Mouse (Mus musculus) forebrain, embryonic 15.5 days (tissue): Measurements from ENCODE around the gene Hgd. TPM values are rescaled to one million over a fixed set of nuclear protein-coding genes. Genes with fewer than 3 reads are reported as not detected.

Experiments used
- ATAC-seq: fragments of 200-750 bp; cut with Nextera tagmentation; replicated peaks from 2 replicates; pipeline ENCODE4 v1.8.0; 2017; ENCODE audit warnings: mild to moderate bottlenecking, moderate TSS enrichment, moderate library complexity
- H3K27ac ChIP-seq: fragments of 300-500 bp; sonication (generic); replicated peaks from 2 replicates; pipeline ENCODE4 v1.5.1; 2015; ENCODE audit warnings: mild to moderate bottlenecking, inconsistent platforms
- H3K27me3 ChIP-seq: fragments of 300-500 bp; sonication (generic); 2 replicates; pipeline ENCODE4 v1.6.1; 2015; ENCODE audit warnings: inconsistent platforms
- H3K36me3 ChIP-seq: fragments of 300-500 bp; sonication (generic); 2 replicates; pipeline ENCODE4 v1.6.1; 2015; ENCODE audit warnings: mild to moderate bottlenecking, inconsistent platforms
- H3K4me1 ChIP-seq: fragments of 300-500 bp; sonication (generic); 2 replicates; pipeline ENCODE4 v1.6.1; 2015; ENCODE audit warnings: inconsistent platforms
- H3K4me2 ChIP-seq: fragments of 300-500 bp; sonication (generic); replicated peaks from 2 replicates; pipeline ENCODE4 v1.6.1; 2015; ENCODE audit warnings: mild to moderate bottlenecking, inconsistent platforms
- H3K4me3 ChIP-seq: fragments of 300-500 bp; sonication (generic); 2 replicates; pipeline ENCODE4 v1.5.1; 2015; ENCODE audit warnings: mild to moderate bottlenecking, inconsistent platforms
- H3K9ac ChIP-seq: fragments of 300-500 bp; sonication (generic); replicated peaks from 2 replicates; pipeline ENCODE4 v1.6.1; 2015; ENCODE audit warnings: mild to moderate bottlenecking, inconsistent platforms
- H3K9me3 ChIP-seq: fragments of 300-500 bp; sonication (generic); 2 replicates; pipeline ENCODE4 v1.6.1; 2016; ENCODE audit warnings: inconsistent platforms
- WGBS: fragments of 180-500 bp; shearing (Covaris S2); methylation state at CpG from one replicate; pipeline ENCODE4 v1.1.7; 2015; ENCODE audit warnings: mixed read lengths; 5-methylcytosine and 5-hydroxymethylcytosine counted together
- polyA plus RNA-seq: library from polyadenylated mRNA; unstranded; fragments of >200 nt; fragmentation: Nextera tagmentation; extraction: Ambion mirVana; gene quantifications from 2 replicates; pipeline ENCODE4 v1.2.1, GENCODE M21; 2015

Hgd gene
- polyA plus RNA-seq, 1 experiment from 2014 or later = 0.24 TPM

DNA sequence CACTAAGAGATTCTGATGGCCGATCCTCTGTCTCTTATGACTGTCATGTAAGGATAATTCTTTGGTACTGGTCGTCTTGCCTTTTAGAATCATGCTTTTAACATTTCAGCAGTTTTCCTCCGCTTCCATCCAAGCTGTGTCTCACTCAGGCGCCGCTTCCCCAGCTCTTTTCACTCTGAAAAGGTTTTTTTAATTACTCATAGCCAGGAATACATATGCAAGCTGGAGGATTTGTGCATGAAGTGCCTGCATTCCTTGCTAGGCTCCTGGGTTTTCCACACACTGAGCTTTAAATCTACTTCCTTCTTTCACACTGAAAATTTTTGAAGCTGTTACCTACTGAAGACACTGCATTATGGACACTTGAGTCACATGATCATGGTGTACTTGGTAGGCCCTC lies 17.0 kb upstream of the Hgd start:
- no peak for ATAC-seq
- Histone ChIP-seq H3K9ac (no peak overlapping the region), H3K4me1 (peaks cover 18% of the 10 kb centered on the region), H3K27me3 (no peaks in the 10 kb centered on the region), H3K4me2 (no peak overlapping the region), H3K4me3 (no peak overlapping the region), H3K9me3 (no peaks in the 10 kb centered on the region), H3K27ac (no peak overlapping the region), H3K36me3 (peaks cover 6% of the 10 kb centered on the region)
- WGBS = 74% methylated on average over 5 of the region's 5 CpGs

DNA sequence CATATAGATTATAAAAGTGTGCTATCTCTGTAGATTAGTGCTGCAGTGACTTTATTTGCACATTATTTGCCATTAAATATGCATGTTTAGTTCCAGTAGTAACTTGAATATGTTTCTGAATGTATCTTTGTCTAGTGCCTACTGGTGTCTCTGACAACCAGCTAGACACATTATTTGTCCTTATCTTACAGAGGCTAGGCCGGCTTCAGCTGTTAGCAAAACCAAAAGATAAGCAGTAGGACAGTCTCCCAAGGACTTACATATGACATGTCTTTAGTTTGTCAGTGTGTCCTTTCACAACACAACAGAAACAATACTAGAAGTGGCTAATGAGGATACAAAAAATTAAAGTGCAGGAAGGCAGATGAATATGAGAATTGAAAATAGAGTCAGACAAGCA lies 14.8 kb upstream of the Hgd start:
- H3K9me3 ChIP-seq = no peaks in the 10 kb centered on the region
- H3K4me1 ChIP-seq = peaks cover 18% of the 10 kb centered on the region
- no peaks in the 10 kb centered on the region for H3K36me3 ChIP-seq
- no peaks in the 10 kb centered on the region for H3K27me3 ChIP-seq
- no peak for ATAC-seq
- H3K27ac ChIP-seq = peak overlapping the region; percentile 32; the same call in 1 of the 2 replicates
- H3K9ac ChIP-seq = no peak overlapping the region
- WGBS = 98% methylated on average over 1 of the region's 1 CpGs
- no peak overlapping the region for H3K4me3 ChIP-seq
- H3K4me2 ChIP-seq = no peak overlapping the region

DNA sequence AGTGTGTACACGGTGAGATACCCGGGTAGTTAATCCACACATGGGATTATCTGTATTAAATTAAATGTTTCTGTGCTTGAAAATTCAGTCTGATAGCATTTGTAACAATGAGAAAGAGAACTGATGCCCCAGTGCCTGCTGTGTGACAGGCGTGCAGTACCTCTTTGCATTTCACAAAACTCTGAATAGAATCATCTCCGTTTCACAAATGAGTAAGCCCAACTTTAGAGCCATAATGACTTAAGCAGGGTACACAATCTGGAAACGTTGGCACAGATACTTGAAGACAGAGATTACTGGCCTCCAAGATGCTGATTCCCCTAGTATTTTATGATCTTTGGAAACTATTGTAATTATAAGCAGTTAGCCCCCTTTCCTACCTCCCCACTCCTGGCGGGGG lies 13.8 kb upstream of the Hgd start:
- Histone ChIP-seq H3K27me3 (no peaks in the 10 kb centered on the region), H3K9me3 (no peaks in the 10 kb centered on the region), H3K4me3 (no peak overlapping the region), H3K4me1 (peaks cover 18% of the 10 kb centered on the region), H3K36me3 (no peaks in the 10 kb centered on the region), H3K27ac (peak overlapping the region; percentile 32), H3K9ac (no peak overlapping the region), H3K4me2 (no peak overlapping the region)
- WGBS = 61% methylated on average over 6 of the region's 6 CpGs
- no peak for ATAC-seq

GRCm38 (mm10) chr16:37567113-37568050 lies 12.6 kb upstream of the Hgd start:
- Histone ChIP-seq H3K9ac (no peak overlapping the region), H3K4me3 (no peak overlapping the region), H3K4me2 (no peak overlapping the region), H3K9me3 (no peaks in the 10 kb centered on the region), H3K36me3 (no peaks in the 10 kb centered on the region), H3K27me3 (no peaks in the 10 kb centered on the region), H3K4me1 (peaks cover 18% of the 10 kb centered on the region), H3K27ac (peak overlapping the region; percentile 13; the same call in 1 of the 2 replicates)
- ATAC-seq = no peak; the same call in none of the 2 replicates
- WGBS = 70% methylated on average over 12 of the region's 12 CpGs

DNA sequence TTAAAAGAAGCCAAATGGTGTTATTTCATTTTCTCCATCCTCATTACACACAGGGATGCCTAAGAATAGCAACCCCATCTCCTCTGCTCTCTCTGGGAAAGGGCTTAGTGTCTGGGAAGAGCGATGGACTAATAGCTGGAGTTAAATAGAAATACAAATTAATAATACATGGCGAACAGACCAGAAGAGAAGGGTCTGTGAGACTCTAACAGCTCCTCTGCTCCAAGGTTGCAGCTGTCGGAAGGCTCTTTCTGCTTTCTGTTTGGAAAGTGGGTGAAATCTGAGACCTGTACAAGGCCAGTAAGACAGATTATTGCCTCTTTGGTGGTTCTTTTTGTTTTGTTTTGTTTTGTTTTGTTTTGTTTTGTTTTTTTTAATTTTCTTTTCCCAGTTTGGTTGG lies 8.4 kb upstream of the Hgd start:
- ATAC-seq = no peak
- Histone ChIP-seq H3K4me1 (peaks cover 11% of the 10 kb centered on the region), H3K4me3 (no peak overlapping the region), H3K9me3 (no peaks in the 10 kb centered on the region), H3K27ac (0 out of 2 replicates have a peak overlapping the region, but pooled peaks have one; percentile 9), H3K36me3 (0 out of 2 replicates have a peak, but pooled peaks cover 4% of the 10 kb centered on the region), H3K4me2 (no peak overlapping the region), H3K27me3 (no peaks in the 10 kb centered on the region), H3K9ac (no peak overlapping the region)
- 56% methylated on average over 3 of the region's 3 CpGs for WGBS

DNA sequence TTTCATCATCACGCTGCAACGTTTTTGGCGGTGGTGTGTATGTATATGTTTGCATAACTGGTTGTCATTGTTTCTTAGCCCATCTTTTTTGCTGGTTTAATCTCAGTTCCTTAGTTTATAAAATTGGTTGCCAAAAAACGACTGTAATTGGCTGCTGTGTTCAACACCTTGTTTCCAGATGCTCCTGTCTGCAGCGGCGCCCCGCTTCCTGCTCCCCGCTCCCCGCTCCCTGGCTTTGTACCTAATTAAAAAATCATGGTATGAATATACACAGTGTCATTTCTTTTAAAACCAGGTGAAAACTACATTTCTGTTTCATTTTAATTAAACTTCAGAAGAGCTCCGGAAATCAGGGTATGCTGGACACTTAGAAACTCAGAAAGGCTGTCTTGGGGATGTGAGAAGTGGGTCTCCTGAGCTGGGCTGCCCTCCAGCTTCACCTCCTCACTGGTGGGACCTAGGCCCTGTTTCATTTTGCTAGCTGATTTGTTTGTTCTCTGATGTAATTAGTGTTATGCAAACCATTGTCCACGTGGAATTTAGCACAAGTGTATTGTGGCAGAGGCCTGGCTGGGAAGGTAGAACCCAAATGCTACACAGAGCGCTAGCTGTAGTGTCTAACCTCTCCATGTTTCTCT lies 7.7 kb upstream of the Hgd start:
- 84% methylated on average over 12 of the region's 12 CpGs for WGBS
- Histone ChIP-seq H3K4me3 (no peak overlapping the region), H3K36me3 (0 out of 2 replicates have a peak, but pooled peaks cover 4% of the 10 kb centered on the region), H3K27me3 (no peaks in the 10 kb centered on the region), H3K9me3 (no peaks in the 10 kb centered on the region), H3K27ac (no peak overlapping the region), H3K4me1 (peaks cover 5% of the 10 kb centered on the region), H3K4me2 (no peak overlapping the region), H3K9ac (no peak overlapping the region)
- ATAC-seq = no peak

GRCm38 (mm10) chr16:37573061-37573460 lies 6.9 kb upstream of the Hgd start:
- WGBS = 92% methylated on average over 5 of the region's 5 CpGs
- Histone ChIP-seq H3K27me3 (no peaks in the 10 kb centered on the region), H3K27ac (no peak overlapping the region), H3K9me3 (no peaks in the 10 kb centered on the region), H3K9ac (no peak overlapping the region), H3K4me3 (no peak overlapping the region), H3K36me3 (0 out of 2 replicates have a peak, but pooled peaks cover 4% of the 10 kb centered on the region), H3K4me1 (no peaks in the 10 kb centered on the region), H3K4me2 (no peak overlapping the region)
- ATAC-seq = no peak

- Histone ChIP-seq H3K4me1 (no peaks in the 10 kb centered on the region), H3K4me3 (no peak overlapping the region), H3K4me2 (no peak overlapping the region), H3K9me3 (no peaks in the 10 kb centered on the region), H3K36me3 (0 out of 2 replicates have a peak, but pooled peaks cover 4% of the 10 kb centered on the region), H3K27me3 (no peaks in the 10 kb centered on the region), H3K9ac (no peak overlapping the region), H3K27ac (no peak overlapping the region)
- WGBS = 72% methylated on average over 3 of the region's 3 CpGs
- ATAC-seq = no peak
These were observed 4.6 kb upstream of the Hgd start for GRCm38 (mm10) chr16:37575325-37575724.

GRCm38 (mm10) chr16:37579591-37579990 lies 362 bp upstream of the Hgd start:
- Histone ChIP-seq H3K36me3 (no peaks in the 10 kb centered on the region), H3K27ac (no peak overlapping the region), H3K4me2 (no peak overlapping the region), H3K27me3 (no peaks in the 10 kb centered on the region), H3K4me3 (no peak overlapping the region), H3K4me1 (peaks cover 16% of the 10 kb centered on the region), H3K9me3 (no peaks in the 10 kb centered on the region), H3K9ac (no peak overlapping the region)
- ATAC-seq = no peak
- 82% methylated on average over 1 of the region's 1 CpGs for WGBS

- H3K4me1 ChIP-seq = peaks cover 24% of the 10 kb centered on the region
- H3K9me3 ChIP-seq = no peaks in the 10 kb centered on the region
- no peak overlapping the region for H3K4me3 ChIP-seq
- no peak overlapping the region for H3K4me2 ChIP-seq
- H3K27me3 ChIP-seq = no peaks in the 10 kb centered on the region
- no peak for ATAC-seq
- no peak overlapping the region for H3K27ac ChIP-seq
- no peaks in the 10 kb centered on the region for H3K36me3 ChIP-seq
- 86% methylated on average over 4 of the region's 4 CpGs for WGBS
- H3K9ac ChIP-seq = no peak overlapping the region
These were observed 698 bp downstream of the Hgd start for GRCm38 (mm10) chr16:37580651-37581050.

DNA sequence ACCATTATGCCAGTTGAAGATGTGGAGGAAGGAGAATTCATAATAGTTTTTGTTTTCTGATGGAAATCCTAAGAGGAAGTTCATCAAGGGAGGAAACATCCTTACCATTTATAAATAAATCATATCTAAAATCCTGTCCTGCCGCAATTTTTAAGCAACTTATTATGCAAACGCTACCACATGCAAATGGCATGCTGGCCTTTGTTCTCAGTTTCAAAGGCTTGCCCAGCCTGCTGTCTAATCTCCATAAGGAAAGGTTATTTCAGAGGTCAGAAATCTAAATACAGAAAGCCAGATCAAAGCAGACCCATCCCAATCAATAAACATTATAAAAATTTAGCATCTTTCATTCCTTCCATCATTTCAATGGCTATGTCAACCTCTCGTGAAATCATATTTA lies 1.9 kb downstream of the Hgd start:
- Histone ChIP-seq H3K9ac (no peak overlapping the region), H3K27me3 (no peaks in the 10 kb centered on the region), H3K9me3 (no peaks in the 10 kb centered on the region), H3K4me1 (peaks cover 24% of the 10 kb centered on the region), H3K27ac (no peak overlapping the region), H3K4me3 (no peak overlapping the region), H3K4me2 (no peak overlapping the region), H3K36me3 (no peaks in the 10 kb centered on the region)
- no peak for ATAC-seq
- 45% methylated on average over 3 of the region's 3 CpGs for WGBS

GRCm38 (mm10) chr16:37583306-37583705 lies 3.4 kb downstream of the Hgd start:
- no peaks in the 10 kb centered on the region for H3K9me3 ChIP-seq
- H3K36me3 ChIP-seq = no peaks in the 10 kb centered on the region
- peak overlapping the region; percentile 87; the same call in 1 of the 2 replicates for H3K27ac ChIP-seq
- peaks cover 24% of the 10 kb centered on the region for H3K4me1 ChIP-seq
- no peak overlapping the region for H3K4me2 ChIP-seq
- H3K27me3 ChIP-seq = no peaks in the 10 kb centered on the region
- no peak overlapping the region for H3K4me3 ChIP-seq
- 69% methylated on average over 3 of the region's 3 CpGs for WGBS
- ATAC-seq = no peak
- no peak overlapping the region for H3K9ac ChIP-seq
